Mouse (Mus musculus): Measurements from ENCODE around the gene Tgm7.
"Not testable (repeated sequence)": the region's sequence is repeated elsewhere in the genome, so short reads cannot be mapped to it uniquely, and the experiment has no call there.

Gene Tgm7

GRCm38 (mm10) chr2:121109695-121110094, at the start of gene Tgm7:
Tgm7 (minus strand) TSS chr2:121109795.
- DNase-seq (ENCODE audit: low spot score), result no peak

GRCm38 (mm10) chr2:121153100-121153499, 43.5 kb upstream of the Tgm7 start:
- DNase-seq (ENCODE audit: low spot score), result no peak

GRCm38 (mm10) chr2:121149679-121150078, 40.1 kb upstream of the Tgm7 start:
- DNase-seq (ENCODE audit: low spot score), result no peak

- DNase-seq (ENCODE audit: low spot score), result no peak
Observed at GRCm38 (mm10) chr2:121142415-121142814, 32.8 kb upstream of the Tgm7 start.

GRCm38 (mm10) chr2:121141216-121142035, 31.8 kb upstream of the Tgm7 start:
- DNase-seq (ENCODE audit: low spot score), result no peak

- peak; percentile 41 for DNase-seq (ENCODE audit: low spot score)
Observed at GRCm38 (mm10) chr2:121140018-121140882, 30.7 kb upstream of the Tgm7 start, which contains the start of the genes Adal and Lcmt2. Adal (plus strand) TSS chr2:121140428. Lcmt2 (minus strand) TSS chr2:121140653.

- DNase-seq (ENCODE audit: low spot score), result no peak
Observed at GRCm38 (mm10) chr2:121139266-121140017, 29.8 kb upstream of the Tgm7 start.

GRCm38 (mm10) chr2:121137371-121137770, 27.8 kb upstream of the Tgm7 start:
- no peak for DNase-seq (ENCODE audit: low spot score)

- DNase-seq (ENCODE audit: low spot score), result no peak
Observed at GRCm38 (mm10) chr2:121132822-121133221, 23.2 kb upstream of the Tgm7 start.

- DNase-seq (ENCODE audit: low spot score), result no peak
Observed at GRCm38 (mm10) chr2:121128865-121129620, 19.4 kb upstream of the Tgm7 start.

- DNase-seq (ENCODE audit: low spot score), result no peak
Observed at GRCm38 (mm10) chr2:121127536-121127935, 17.9 kb upstream of the Tgm7 start.

GRCm38 (mm10) chr2:121126302-121126701, 16.7 kb upstream of the Tgm7 start:
- DNase-seq (ENCODE audit: low spot score), result not testable (repeated sequence)

GRCm38 (mm10) chr2:121119260-121119659, 9.7 kb upstream of the Tgm7 start:
- DNase-seq (ENCODE audit: low spot score), result no peak

- no peak for DNase-seq (ENCODE audit: low spot score)
Observed at GRCm38 (mm10) chr2:121115418-121115817, 5.8 kb upstream of the Tgm7 start.

GRCm38 (mm10) chr2:121105940-121106339, 3.7 kb downstream of the Tgm7 start:
- no peak for DNase-seq (ENCODE audit: low spot score)

- DNase-seq (ENCODE audit: low spot score), result no peak
Observed at GRCm38 (mm10) chr2:121102051-121102450, 7.5 kb downstream of the Tgm7 start.

GRCm38 (mm10) chr2:121089751-121090150, 19.8 kb downstream of the Tgm7 start:
- no peak for DNase-seq (ENCODE audit: low spot score)

GRCm38 (mm10) chr2:121088507-121088906, 21.1 kb downstream of the Tgm7 start:
- no peak for DNase-seq (ENCODE audit: low spot score)

- no peak for DNase-seq (ENCODE audit: low spot score)
Observed at GRCm38 (mm10) chr2:121085480-121086185, 24.0 kb downstream of the Tgm7 start, which contains the start of gene Tgm5. Tgm5 (minus strand) TSS chr2:121085841.

- no peak for DNase-seq (ENCODE audit: low spot score)
Observed at GRCm38 (mm10) chr2:121082626-121083025, 27.0 kb downstream of the Tgm7 start.

GRCm38 (mm10) chr2:121074747-121075146, 34.8 kb downstream of the Tgm7 start:
- DNase-seq (ENCODE audit: low spot score), result no peak
